Mouse (Mus musculus): ENCODE results near the gene Ccdc184. TPM values are rescaled to one million over a fixed set of nuclear protein-coding genes. Genes with fewer than 3 reads are reported as not detected.

Ccdc184 gene
- not detected in 4 replicates for total RNA-seq (2023; ENCODE audit: inconsistent age)

GRCm38 (mm10) chr15:98166963-98167644, at the start of gene Ccdc184:
Gene Ccdc184 (plus strand): TSS chr15:98167158.

GRCm38 (mm10) chr15:98165525-98165924, 1.4 kb upstream of the Ccdc184 start, which contains the start of gene Asb8:
Gene Asb8 (minus strand): TSS chr15:98165625.

GRCm38 (mm10) chr15:98195442-98195841, 28.5 kb downstream of the Ccdc184 start, which contains the start of gene Olfr288:
Gene Olfr288 (minus strand): TSS chr15:98195542.

Other genes with a start within 250 kb of the Ccdc184 start
- 14.7 to 23.0 TPM (median 20.4 TPM) in 4 replicates for gene Tmem106c, start 203.0 kb upstream of the Ccdc184 start, total RNA-seq (2023; ENCODE audit: inconsistent age)
- 0.39 to 0.48 TPM in 2 of 4 replicates, not detected in the others for gene Col2a1, start 162.5 kb upstream of the Ccdc184 start, total RNA-seq (2023; ENCODE audit: inconsistent age)
- gene Pfkm, start 74.6 kb upstream of the Ccdc184 start, total RNA-seq (2023; ENCODE audit: inconsistent age): 4.6 to 8.1 TPM (median 5.5 TPM) in 4 replicates
- 60.4 to 67.2 TPM (median 62.3 TPM) in 4 replicates for gene Senp1, start 73.4 kb upstream of the Ccdc184 start, total RNA-seq (2023; ENCODE audit: inconsistent age)
- 15.8 to 21.0 TPM (median 18.6 TPM) in 4 replicates for gene Asb8, start 1.5 kb upstream of the Ccdc184 start, total RNA-seq (2023; ENCODE audit: inconsistent age)
- not detected in 4 replicates for gene Olfr288, start 28.4 kb downstream of the Ccdc184 start, total RNA-seq (2023; ENCODE audit: inconsistent age)
- not detected in 4 replicates for gene Gm44579, start 53.8 kb downstream of the Ccdc184 start, total RNA-seq (2023; ENCODE audit: inconsistent age)
- not detected in 4 replicates for gene Olfr287, start 53.9 kb downstream of the Ccdc184 start, total RNA-seq (2023; ENCODE audit: inconsistent age)
- not detected in 4 replicates for gene Olfr286, start 67.3 kb downstream of the Ccdc184 start, total RNA-seq (2023; ENCODE audit: inconsistent age)
- not detected in 4 replicates for gene H1fnt, start 90.1 kb downstream of the Ccdc184 start, total RNA-seq (2023; ENCODE audit: inconsistent age)
- not detected in 4 replicates for gene Zfp641, start 129.0 kb downstream of the Ccdc184 start, total RNA-seq (2023; ENCODE audit: inconsistent age)
- not detected in 4 replicates for gene Olfr285, start 150.2 kb downstream of the Ccdc184 start, total RNA-seq (2023; ENCODE audit: inconsistent age)
- not detected in 4 replicates for gene Olfr284, start 173.8 kb downstream of the Ccdc184 start, total RNA-seq (2023; ENCODE audit: inconsistent age)
- gene Olfr283, start 213.8 kb downstream of the Ccdc184 start, total RNA-seq (2023; ENCODE audit: inconsistent age): not detected in 4 replicates